Mouse (Mus musculus): ENCODE results near the gene Tbcb. TPM values are rescaled to one million over a fixed set of nuclear protein-coding genes. Genes with fewer than 3 reads are reported as not detected.
A peak's percentile ranks its signal among the peaks of the same experiment; 100 is the strongest.
"Not testable (repeated sequence)": the region's sequence is repeated elsewhere in the genome, so short reads cannot be mapped to it uniquely, and the experiment has no call there.

Tbcb gene
- 77.0 and 86.6 TPM in 2 replicates for total RNA-seq (2021)
- long read RNA-seq, transcript Tbcb-201 (6 exons, 1,416 nt), result major isoform, 55 of 60 reads
- long read RNA-seq, partial matches to known transcripts, result 5 of 60 reads
- long read RNA-seq, other reads (novel, unspliced or antisense), result 0 of 60 reads

GRCm38 (mm10) chr7:30231669-30232454 lies at the start of gene Tbcb, which contains the start of gene Polr2i:
Gene Tbcb, minus strand, starts transcription at chr7:30232272.
Gene Polr2i, plus strand, starts transcription at chr7:30231948.
- peak; percentile 99 for DNase-seq

- no peak for DNase-seq
Observed at GRCm38 (mm10) chr7:30281522-30281921, 49.5 kb upstream of the Tbcb start.

- DNase-seq, result peak; percentile 78
Observed at GRCm38 (mm10) chr7:30280670-30281138, 48.6 kb upstream of the Tbcb start.

- DNase-seq, result peak; percentile 90
Observed at GRCm38 (mm10) chr7:30279951-30280669, 48.0 kb upstream of the Tbcb start, which contains the start of the genes Thap8 and Wdr62. Gene Thap8, plus strand, starts transcription at chr7:30280094. Gene Wdr62, minus strand, starts transcription at chr7:30280419.

GRCm38 (mm10) chr7:30279536-30279935 lies 47.5 kb upstream of the Tbcb start:
- no peak for DNase-seq

GRCm38 (mm10) chr7:30278911-30279310 lies 46.8 kb upstream of the Tbcb start:
- DNase-seq, result no peak

- no peak for DNase-seq
Observed at GRCm38 (mm10) chr7:30274383-30274782, 42.3 kb upstream of the Tbcb start.

GRCm38 (mm10) chr7:30269641-30270040 lies 37.6 kb upstream of the Tbcb start:
- DNase-seq, result no peak

GRCm38 (mm10) chr7:30266780-30267179 lies 34.7 kb upstream of the Tbcb start:
- no peak for DNase-seq

GRCm38 (mm10) chr7:30265935-30266334 lies 33.9 kb upstream of the Tbcb start:
- no peak for DNase-seq

GRCm38 (mm10) chr7:30265531-30265930 lies 33.5 kb upstream of the Tbcb start:
- no peak for DNase-seq

GRCm38 (mm10) chr7:30265041-30265440 lies 33.0 kb upstream of the Tbcb start:
- DNase-seq, result no peak

- peak; percentile 27 for DNase-seq
Observed at GRCm38 (mm10) chr7:30251956-30252954, 20.2 kb upstream of the Tbcb start.

- not testable (repeated sequence) for DNase-seq
Observed at GRCm38 (mm10) chr7:30237374-30237773, 5.3 kb upstream of the Tbcb start.

GRCm38 (mm10) chr7:30235625-30236024 lies 3.6 kb upstream of the Tbcb start, which contains the start of gene Ovol3:
Gene Ovol3, minus strand, starts transcription at chr7:30235725.
- DNase-seq, result no peak

- no peak for DNase-seq
Observed at GRCm38 (mm10) chr7:30235091-30235490, 3.0 kb upstream of the Tbcb start.

GRCm38 (mm10) chr7:30234276-30234858 lies 2.3 kb upstream of the Tbcb start:
- no peak for DNase-seq

GRCm38 (mm10) chr7:30233387-30233786 lies 1.3 kb upstream of the Tbcb start:
- no peak for DNase-seq

GRCm38 (mm10) chr7:30232631-30233148 lies 618 bp upstream of the Tbcb start:
- DNase-seq, result peak; percentile 46

GRCm38 (mm10) chr7:30231328-30231668 lies 774 bp downstream of the Tbcb start:
- DNase-seq, result no peak

- DNase-seq, result no peak
Observed at GRCm38 (mm10) chr7:30224206-30224605, 7.9 kb downstream of the Tbcb start.
